Mouse (Mus musculus) heart, adult 11 months (tissue): ENCODE measurements around the gene Trim75.

ENCODE experiments used
- DNase-seq: peaks from one replicate; pipeline ENCODE4 v3.0.0; 2022

The Trim75 gene

GRCm38 (mm10) chr8:64942946-64943345, 44.7 kb downstream of the Trim75 start:
- no peak for DNase-seq

GRCm38 (mm10) chr8:64941495-64941894, 46.1 kb downstream of the Trim75 start:
- DNase-seq, result no peak

GRCm38 (mm10) chr8:64941019-64941418, 46.6 kb downstream of the Trim75 start:
- DNase-seq, result no peak

- no peak for DNase-seq
These were observed 52.6 kb downstream of the Trim75 start for GRCm38 (mm10) chr8:64934997-64935396.
